Mouse (Mus musculus) cerebellum, postnatal 4 days (tissue): ENCODE measurements around the gene Lekr1.
"Not testable (repeated sequence)": the region's sequence is repeated elsewhere in the genome, so short reads cannot be mapped to it uniquely, and the experiment has no call there.

Source experiments
- DNase-seq, 2 experiments: peaks; one replicate each; pipeline ENCODE4 v3.0.0; 2022; ENCODE audit warnings: low spot score in 2 of 2, mixed read lengths in 1 of 2

Gene Lekr1

GRCm38 (mm10) chr3:65767202-65767862 lies 101.3 kb downstream of the Lekr1 start:
- no peak for DNase-seq

- DNase-seq = not testable (repeated sequence)
Measured at GRCm38 (mm10) chr3:65769666-65770065, 103.6 kb downstream of the Lekr1 start.

GRCm38 (mm10) chr3:65773910-65774309 lies 107.9 kb downstream of the Lekr1 start:
- no peak for DNase-seq

- no peak for DNase-seq
Measured at GRCm38 (mm10) chr3:65775096-65775495, 109.1 kb downstream of the Lekr1 start.

GRCm38 (mm10) chr3:65782246-65782645 lies 116.2 kb downstream of the Lekr1 start:
- DNase-seq = no peak

GRCm38 (mm10) chr3:65790076-65790685 lies 124.2 kb downstream of the Lekr1 start:
- DNase-seq = no peak

GRCm38 (mm10) chr3:65793561-65793960 lies 127.5 kb downstream of the Lekr1 start:
- DNase-seq = no peak

- DNase-seq = no peak
Measured at GRCm38 (mm10) chr3:65794711-65795110, 128.7 kb downstream of the Lekr1 start.

- DNase-seq = no peak
Measured at GRCm38 (mm10) chr3:65797345-65798137, 131.5 kb downstream of the Lekr1 start.

- DNase-seq = no peak
Measured at GRCm38 (mm10) chr3:65800962-65801361, 134.9 kb downstream of the Lekr1 start.

- DNase-seq = no peak
Measured at GRCm38 (mm10) chr3:65802185-65802584, 136.2 kb downstream of the Lekr1 start.

- DNase-seq = no peak
Measured at GRCm38 (mm10) chr3:65802868-65803267, 136.8 kb downstream of the Lekr1 start.

- no peak for DNase-seq
Measured at GRCm38 (mm10) chr3:65814881-65815280, 148.9 kb downstream of the Lekr1 start.

- no peak for DNase-seq
Measured at GRCm38 (mm10) chr3:65816012-65816411, 150.0 kb downstream of the Lekr1 start.

- DNase-seq = no peak
Measured at GRCm38 (mm10) chr3:65818597-65818996, 152.6 kb downstream of the Lekr1 start.

GRCm38 (mm10) chr3:65819841-65820240 lies 153.8 kb downstream of the Lekr1 start:
- DNase-seq = no peak

GRCm38 (mm10) chr3:65824886-65825285 lies 158.9 kb downstream of the Lekr1 start:
- no peak for DNase-seq

GRCm38 (mm10) chr3:65826716-65827115 lies 160.7 kb downstream of the Lekr1 start:
- peak in 1 of 2 experiments; percentile 22 for DNase-seq

GRCm38 (mm10) chr3:65827400-65827799 lies 161.4 kb downstream of the Lekr1 start:
- DNase-seq = no peak

- peak in 1 of 2 experiments; percentile 42 for DNase-seq
Measured at GRCm38 (mm10) chr3:65828020-65828419, 162.0 kb downstream of the Lekr1 start.

GRCm38 (mm10) chr3:65829230-65829629 lies 163.2 kb downstream of the Lekr1 start:
- DNase-seq = peak; percentile 36 to 78

GRCm38 (mm10) chr3:65829943-65830483 lies 164.0 kb downstream of the Lekr1 start:
- DNase-seq = no peak
